Mouse (Mus musculus) heart, adult 2 months (tissue): ENCODE results near the gene Apln.

Source experiments
- CTCF ChIP-seq: fragments of 200-600 bp; IDR thresholded peaks from 2 replicates; pipeline ENCODE4 v1.8.1; 2022; ENCODE audit warnings: antibody characterized with exemption, mild to moderate bottlenecking, moderate library complexity
- EP300 ChIP-seq: fragments of 200-500 bp; IDR thresholded peaks from 2 replicates; pipeline ENCODE4 v1.6.1; 2011; ENCODE audit warnings: low read depth, low read length, control low read depth; ENCODE audit not compliant: insufficient read depth
- POLR2A ChIP-seq: fragments of 200-500 bp; IDR thresholded peaks from 2 replicates; pipeline ENCODE4 v1.6.1; 2011; ENCODE audit warnings: mild to moderate bottlenecking, low read depth, low read length, control low read depth; ENCODE audit not compliant: insufficient read depth

DNA sequence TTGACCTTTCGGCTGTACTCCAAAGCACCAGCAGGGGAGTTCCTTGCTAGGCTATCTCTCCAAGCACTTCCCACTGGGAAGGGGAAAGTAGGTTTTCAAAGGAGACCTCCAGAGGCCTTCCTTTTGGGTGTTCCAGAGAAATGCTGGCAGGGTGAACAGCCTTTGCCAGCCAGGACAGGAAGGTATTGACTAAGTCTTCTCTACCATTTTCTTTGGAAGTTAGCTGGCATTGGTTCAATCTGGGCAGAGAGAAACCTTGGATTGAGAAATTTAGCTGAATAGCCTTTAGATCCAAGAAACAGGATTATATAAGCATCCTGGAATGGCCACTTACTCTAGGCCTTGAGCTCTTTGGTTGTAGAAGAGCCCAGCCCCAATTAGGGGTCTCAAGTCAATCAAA, 11.8 kb downstream of the Apln start:
- TF ChIP-seq CTCF (no peak), POLR2A (no peak), EP300 (no peak)
